Mouse (Mus musculus) embryonic fibroblast, embryonic 13.5 days (primary cell): ENCODE results near the gene Exoc3l4.

Experiments used
- CTCF ChIP-seq: IDR thresholded peaks from 2 replicates; pipeline ENCODE4 v1.5.1; 2011; ENCODE audit warnings: mild to moderate bottlenecking, control low read depth, low read length, moderate library complexity, borderline replicate concordance; ENCODE audit not compliant: insufficient read depth
- POLR2A ChIP-seq: IDR thresholded peaks from 2 replicates; pipeline ENCODE4 v1.6.1; 2011; ENCODE audit warnings: low read depth, mild to moderate bottlenecking, control low read depth, low read length, moderate library complexity

DNA sequence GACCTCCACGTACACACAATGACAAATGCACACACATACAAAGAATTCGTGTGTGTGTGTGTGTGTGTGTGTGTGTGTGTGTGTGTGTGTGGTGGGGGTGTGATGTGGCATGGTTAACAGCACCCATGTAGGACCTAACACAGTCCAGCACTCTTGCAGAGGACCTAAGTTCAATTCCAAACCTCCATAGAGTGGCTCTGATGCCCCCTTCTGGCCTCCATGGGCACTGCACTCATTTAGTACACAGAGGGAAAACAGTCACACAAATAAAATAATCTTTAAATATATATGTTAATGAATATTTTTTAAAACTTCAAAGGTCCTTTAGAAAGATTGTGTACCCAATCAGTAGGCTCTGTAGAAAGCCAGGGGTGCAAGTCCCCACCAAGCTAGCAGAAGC is 63.1 kb downstream of the Exoc3l4 start:
- TF ChIP-seq CTCF, result 0 out of 2 replicates have a peak, but pooled peaks have one; percentile 2
- no peak for TF ChIP-seq POLR2A
